Mouse (Mus musculus): ENCODE results near the gene Dock7.

DNA sequence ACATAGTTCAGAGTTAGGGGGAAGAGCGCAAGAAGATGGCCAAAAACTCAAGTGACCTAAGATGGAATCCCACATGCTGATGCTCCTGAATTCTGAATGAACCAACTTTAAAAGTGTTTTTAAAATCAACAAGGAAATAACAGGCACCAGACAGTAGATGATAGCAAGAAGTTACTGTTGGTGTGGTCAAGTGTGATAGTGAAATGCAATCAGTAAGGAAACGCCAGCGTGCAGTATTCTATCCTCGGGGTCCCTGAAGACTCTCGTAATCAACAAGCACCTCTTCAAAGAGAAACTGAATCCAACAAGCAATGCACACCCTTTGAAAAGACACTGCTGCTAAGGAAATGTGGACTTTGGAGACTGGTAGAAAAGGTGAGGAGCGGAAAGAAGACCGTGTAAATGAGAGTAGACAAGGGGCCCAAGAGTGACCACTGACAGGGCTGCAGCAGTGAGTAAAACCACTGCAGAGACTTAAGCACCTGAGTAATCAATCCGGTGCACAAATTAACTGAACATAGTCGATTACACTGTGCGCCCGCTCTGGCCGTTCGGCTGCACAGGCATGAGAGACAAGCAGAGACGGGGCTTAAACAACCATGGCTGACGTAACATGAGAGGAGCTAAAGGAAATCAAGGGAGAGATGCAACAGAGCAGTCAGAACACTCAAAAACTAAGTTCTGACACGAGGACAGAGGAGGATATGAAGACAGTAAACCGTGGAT lies 32.8 kb downstream of the Dock7 start:
- TF ChIP-seq CTCF (IDR thresholded peaks at IDR 0.05; ENCODE audit: low read depth, low read length): no peak
- no peak for TF ChIP-seq POLR2A (IDR thresholded peaks at IDR 0.05; ENCODE audit: extremely low read depth, insufficient read depth, low read length)
